Comparison of ENCODE assay signal across 13 mouse cellular contexts in the genomic region with DNA sequence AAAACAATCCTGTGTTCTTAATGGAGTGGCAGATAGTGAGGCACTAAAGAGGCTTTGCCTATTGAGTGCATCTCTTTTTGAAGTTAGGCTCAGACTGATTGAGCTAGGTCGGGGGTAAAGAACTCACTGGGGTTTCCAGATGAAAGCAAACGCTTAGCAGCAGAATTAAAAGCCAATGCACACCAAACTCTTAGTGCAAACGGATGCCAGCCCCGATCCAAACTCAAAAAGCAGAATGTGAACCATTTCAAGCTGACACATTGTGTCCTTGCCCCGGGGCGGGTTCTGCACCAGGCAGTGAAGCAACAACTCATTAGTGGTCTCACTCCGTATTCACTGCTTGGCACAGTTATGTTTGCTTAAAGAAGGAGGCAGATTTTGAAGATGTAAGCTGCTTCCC. TPM values are rescaled to one million over a fixed set of nuclear protein-coding genes. Genes with fewer than 3 reads are reported as not detected.
DNase-seq lines count a peak whose midpoint lies in the region; ATAC-seq lines count a peak whose summit lies in the region.
"Had no signal": no experiment of that assay in that cellular context is flagged by ENCODE, and none has a peak within 500 bp of the region (broad histone marks: within the 10 kb centered on the region; RNA-seq: fewer than 3 reads in every experiment).

No protein-coding gene starts in this region.

- H3K4me3 ChIP-seq in midbrain, embryonic 14.5 days (replicated peaks; ENCODE audit: low read depth, low read length): no peak overlapping the region
- H3K4me3 ChIP-seq: limb, embryonic 15.5 days had no signal

- peak overlapping the region; percentile 38; the same call in 1 of the 2 replicates for H3K27ac ChIP-seq in midbrain, embryonic 14.5 days (replicated peaks; ENCODE audit: low read depth, low read length)
- H3K27ac ChIP-seq: limb, embryonic 15.5 days had no signal

- 2% methylated on average over 7 of the region's 7 CpGs for WGBS in midbrain, embryonic 14.5 days

- H3K4me2 ChIP-seq in midbrain, embryonic 14.5 days (ENCODE audit: low read length): no peak overlapping the region
- H3K4me2 ChIP-seq: heart, embryonic 11.5 days; limb, embryonic 15.5 days had no signal

- no peak overlapping the region for H3K9ac ChIP-seq in midbrain, embryonic 14.5 days (replicated peaks; ENCODE audit: low read length)
- H3K9ac ChIP-seq: limb, embryonic 15.5 days had no signal

- no peak for ATAC-seq in midbrain, embryonic 14.5 days (ENCODE audit: low FRiP score, low TSS enrichment)

- DNase-seq in adrenal gland, postnatal 14 days: peak; percentile 12
- DNase-seq in adrenal gland, adult 8-10 months: no peak
- peak; percentile 51 for DNase-seq in embryo, embryonic 9.5 days (ENCODE audit: extremely low spot score)
- peak; percentile 37 for DNase-seq in forelimb bud, embryonic 11.5 days (ENCODE audit: low read depth, low spot score)
- DNase-seq in midbrain, embryonic 14.5 days: peak; percentile 78
- DNase-seq in thymus, postnatal 14 days: no peak
- no peak for DNase-seq in gastrocnemius, postnatal 4 days (ENCODE audit: low spot score in 2 of 2)
- DNase-seq in kidney, postnatal 10 days: no peak
- DNase-seq: cerebellum, adult 11-12 months; lung, postnatal 14 days had no signal

- H3K9me3 ChIP-seq in midbrain, embryonic 14.5 days (ENCODE audit: control insufficient read depth, low read length): no peaks in the 10 kb centered on the region
- H3K9me3 ChIP-seq: G1E; limb, embryonic 15.5 days had no signal

- H3K4me1 ChIP-seq in midbrain, embryonic 14.5 days (ENCODE audit: control insufficient read depth, insufficient read depth, low read length): peaks cover 10% of the 10 kb centered on the region
- H3K4me1 ChIP-seq: limb, embryonic 15.5 days had no signal

- H3K36me3 ChIP-seq in midbrain, embryonic 14.5 days (ENCODE audit: control insufficient read depth, insufficient read depth, low read length): no peaks in the 10 kb centered on the region
- H3K36me3 ChIP-seq: G1E; limb, embryonic 15.5 days had no signal

- no peaks in the 10 kb centered on the region for H3K27me3 ChIP-seq in midbrain, embryonic 14.5 days (ENCODE audit: control insufficient read depth, insufficient read depth, low read length)
- H3K27me3 ChIP-seq: limb, embryonic 15.5 days had no signal

RNA-seq across cellular contexts. Expression of a gene that starts 35.1 kb away (rescaled TPM):
- total RNA-seq in adrenal gland, postnatal 14 days (2021): 2.3 and 3.8 TPM in 2 replicates
- 1 to 10 TPM; 2.9 to 4.2 (median 4.2) TPM for total RNA-seq in adrenal gland, adult 8-10 months (2022)
- polyA plus RNA-seq in midbrain, embryonic 14.5 days (2014; fragmentation: Nextera tagmentation; extraction: Ambion mirVana): 8.6 and 9.7 TPM in 2 replicates
- total RNA-seq in gastrocnemius, postnatal 4 days (2021): 1 to 10 TPM; 2.0 to 2.5 TPM
- total RNA-seq: G1E had no signal
- polyA plus RNA-seq: G1E had no signal

RNA-seq across cellular contexts. Expression of a gene that starts 38.9 kb away (rescaled TPM):
- total RNA-seq in adrenal gland, postnatal 14 days (2021): 0.34 and 0.44 TPM in 2 replicates
- under 1 TPM; 0.20 to 0.59 (median 0.28) TPM for total RNA-seq in adrenal gland, adult 8-10 months (2022)
- 0.93 and 1.2 TPM in 2 replicates for polyA plus RNA-seq in midbrain, embryonic 14.5 days (2014; fragmentation: Nextera tagmentation; extraction: Ambion mirVana)
- under 1 TPM; 0.21 to 0.22 TPM for total RNA-seq in gastrocnemius, postnatal 4 days (2021)
- polyA plus RNA-seq: G1E had no signal

Comparison
In these comparisons a context has a peak if more than half of its experiments do, and no peak if none do; other contexts are left out.
1. DNase-seq: peak in adrenal gland, postnatal 14 days (single experiment), embryo, embryonic 9.5 days (single experiment), forelimb bud, embryonic 11.5 days (single experiment) and midbrain, embryonic 14.5 days (single experiment); none in adrenal gland, adult 8-10 months (single experiment), thymus, postnatal 14 days (single experiment), gastrocnemius, postnatal 4 days (0 of 2) and kidney, postnatal 10 days (single experiment).